Mouse (Mus musculus): ENCODE results near the gene Olfr476.
"Not testable (repeated sequence)": the region's sequence is repeated elsewhere in the genome, so short reads cannot be mapped to it uniquely, and the experiment has no call there.

The Olfr476 gene

DNA sequence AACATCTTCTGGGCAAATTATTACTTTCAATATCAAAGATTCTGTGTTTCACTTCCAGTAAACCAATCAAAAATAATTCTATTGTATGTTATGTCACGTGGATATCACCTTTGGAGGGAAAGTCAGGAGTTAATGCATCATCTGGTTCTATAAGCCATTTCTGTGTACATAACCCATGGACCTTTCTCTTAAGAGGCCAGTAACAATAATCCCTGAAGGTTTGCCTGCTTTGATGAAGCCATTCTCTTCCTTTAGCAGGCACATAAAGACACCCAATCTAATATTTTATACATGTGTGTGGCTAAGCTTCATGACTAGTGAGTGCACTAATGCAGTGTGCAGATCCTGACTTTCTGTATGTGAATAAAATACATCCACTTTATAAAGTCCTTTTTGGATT, at the start of gene Olfr476:
Gene Olfr476 (plus strand): TSS at position 301 of the 400 bp plus-strand sequence.
- DNase-seq (ENCODE audit: low read depth, low spot score): no peak

DNA sequence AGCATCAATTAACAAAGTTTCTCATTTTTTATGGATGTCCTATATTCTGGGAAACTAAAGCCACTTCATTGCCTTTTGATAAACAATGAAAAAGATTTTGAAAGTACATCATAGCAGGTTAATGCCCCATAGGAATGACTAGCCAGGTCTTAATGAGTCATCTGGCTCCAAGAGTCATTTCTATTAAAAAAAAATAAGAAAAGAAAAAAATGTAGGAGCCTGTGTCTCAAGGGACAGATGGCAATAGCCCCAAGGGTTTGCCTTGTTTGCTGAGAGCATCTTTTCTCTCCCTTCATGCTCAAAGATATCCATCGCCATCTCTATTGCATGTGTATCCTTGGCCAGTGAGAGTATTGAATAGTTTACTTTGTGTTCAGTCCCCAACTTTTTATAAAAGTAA, 34.5 kb upstream of the Olfr476 start, which contains the start of gene Olfr473:
Gene Olfr473 (plus strand): TSS at position 301 of the 400 bp plus-strand sequence.
- no peak for DNase-seq (ENCODE audit: low read depth, low spot score)

DNA sequence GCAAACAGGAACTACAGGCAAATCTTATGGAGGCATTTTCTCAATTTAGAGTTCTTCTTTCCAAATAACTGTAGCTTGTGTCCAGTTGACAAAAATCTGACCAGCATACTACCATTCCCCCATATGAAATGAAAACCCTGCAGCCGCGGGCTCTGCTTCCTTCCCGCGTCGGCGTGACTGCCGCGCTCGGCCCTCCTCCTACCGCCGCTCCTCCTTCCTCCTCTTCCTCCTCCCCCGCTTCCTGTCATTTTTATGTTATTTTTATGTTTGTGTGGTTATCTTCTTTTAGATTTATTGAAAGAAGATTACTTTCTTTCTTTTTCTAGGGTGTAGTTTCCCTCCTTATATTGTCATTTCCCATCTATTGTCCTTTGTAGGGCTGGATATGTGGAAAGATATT, 12.1 kb upstream of the Olfr476 start:
- DNase-seq (ENCODE audit: low read depth, low spot score): not testable (repeated sequence)

DNA sequence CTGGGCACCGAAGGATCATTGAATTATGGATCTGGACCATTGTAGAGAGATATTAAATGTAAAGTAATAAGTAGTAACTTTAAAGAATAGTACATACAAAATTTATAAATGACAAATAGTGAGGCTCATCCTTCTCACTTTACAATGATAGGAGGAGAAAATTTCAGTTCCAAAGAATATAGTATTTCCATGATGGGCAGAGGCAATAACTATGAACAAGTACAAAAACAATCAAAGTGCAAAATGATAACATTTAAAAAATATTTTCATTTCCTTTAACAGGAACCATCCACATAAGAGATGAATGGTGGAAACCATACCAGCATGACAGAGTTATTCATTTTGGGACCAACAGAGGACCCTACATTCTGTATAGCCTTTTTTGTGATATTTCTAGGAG, 10.3 kb upstream of the Olfr476 start, which contains the start of gene Olfr474:
Gene Olfr474 (plus strand): TSS at position 301 of the 400 bp plus-strand sequence.
- DNase-seq (ENCODE audit: low read depth, low spot score): no peak

DNA sequence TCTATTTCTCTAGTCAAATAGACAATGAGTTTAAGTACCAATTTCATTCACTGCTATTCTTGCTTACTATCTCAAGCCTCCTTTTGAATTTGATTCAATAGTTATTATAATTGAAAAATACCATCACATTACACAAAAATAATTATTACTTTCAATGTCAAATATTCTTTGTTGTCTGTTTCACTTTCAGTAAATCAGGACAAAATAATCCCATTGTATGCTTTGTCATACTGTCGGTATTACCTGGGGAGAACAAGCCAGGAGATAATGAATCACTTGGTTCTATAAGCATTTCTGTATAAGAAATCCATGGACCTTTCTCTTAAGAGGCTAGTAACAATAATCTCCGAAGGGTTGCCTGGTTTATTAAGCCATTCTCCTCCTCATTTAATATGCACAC, 21.8 kb downstream of the Olfr476 start, which contains the start of gene Olfr477:
Gene Olfr477 (plus strand): TSS at position 301 of the 400 bp plus-strand sequence.
- no peak for DNase-seq (ENCODE audit: low read depth, low spot score)

DNA sequence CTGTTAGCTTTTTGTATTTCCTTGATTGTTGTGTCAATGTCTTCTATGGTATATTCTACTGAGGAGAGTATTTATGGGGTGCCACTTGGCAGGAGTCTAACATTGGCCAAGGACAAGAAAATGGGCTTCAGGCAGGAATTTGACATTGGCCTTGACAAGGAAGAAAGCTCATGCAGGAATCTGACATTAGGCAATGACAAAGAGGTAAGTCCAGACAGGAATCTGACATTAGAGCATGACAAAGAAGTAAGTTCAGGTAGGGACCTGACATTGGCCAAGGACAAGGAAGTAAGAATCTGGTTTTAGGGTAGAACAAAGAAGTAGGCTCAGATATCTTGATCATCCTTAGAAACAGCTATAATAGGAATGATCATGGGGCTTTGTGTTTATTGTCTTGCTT, 49.7 kb downstream of the Olfr476 start:
- DNase-seq (ENCODE audit: low read depth, low spot score): not testable (repeated sequence)

All from brain, embryonic 18.5 days (tissue).